Mouse (Mus musculus) kidney, adult 18-20 months (tissue): ENCODE data around the gene Olfr672.
"Not testable (repeated sequence)": the region's sequence is repeated elsewhere in the genome, so short reads cannot be mapped to it uniquely, and the experiment has no call there.

Experiments used
- DNase-seq: peaks from one replicate; pipeline ENCODE4 v3.0.0; 2021

Gene Olfr672

GRCm38 (mm10) chr7:105001929-105002328 is at the start of gene Olfr672:
Olfr672 (minus strand) TSS chr7:105002029.
- no peak for DNase-seq

- not testable (repeated sequence) for DNase-seq
Measured at GRCm38 (mm10) chr7:105033836-105034235, 32.0 kb upstream of the Olfr672 start.

- DNase-seq: no peak
Measured at GRCm38 (mm10) chr7:105032398-105032797, 30.6 kb upstream of the Olfr672 start, which contains the start of gene Olfr676. Olfr676 (plus strand) TSS chr7:105032698.

GRCm38 (mm10) chr7:105028360-105028759 is 26.5 kb upstream of the Olfr672 start, which contains the start of gene Olfr675:
Olfr675 (minus strand) TSS chr7:105028460.
- no peak for DNase-seq

- DNase-seq: no peak
Measured at GRCm38 (mm10) chr7:105022530-105022929, 20.7 kb upstream of the Olfr672 start.

GRCm38 (mm10) chr7:104979026-104979425 is 22.8 kb downstream of the Olfr672 start, which contains the start of gene Olfr671:
Olfr671 (minus strand) TSS chr7:104979126.
- no peak for DNase-seq

- DNase-seq: not testable (repeated sequence)
Measured at GRCm38 (mm10) chr7:104972507-104972906, 29.3 kb downstream of the Olfr672 start.

GRCm38 (mm10) chr7:104962520-104962919 is 39.3 kb downstream of the Olfr672 start, which contains the start of gene Olfr670:
Olfr670 (minus strand) TSS chr7:104962620.
- no peak for DNase-seq

- not testable (repeated sequence) for DNase-seq
Measured at GRCm38 (mm10) chr7:104950234-104950633, 51.6 kb downstream of the Olfr672 start.
